Mouse (Mus musculus): ENCODE results near the gene Arf6.

The Arf6 gene

GRCm38 (mm10) chr12:69370936-69371335 lies 1.0 kb upstream of the Arf6 start:
- in situ Hi-C loops (cut with MboI; ENCODE audit: unreplicated experiment in 2 of 2): loop anchor here (5.0 to 25.0 kb wide), 3 partner anchors 46 to 516 kb away; partner anchors contain the start of genes Atl1 (in 2 of the 2) and Map4k5 (in 2 of the 2)

- in situ Hi-C loops (cut with MboI; ENCODE audit: unreplicated experiment in 2 of 2): loop anchor here (5.0 to 25.0 kb wide), 3 partner anchors 46 to 516 kb away; partner anchors contain the start of genes Atl1 (in 2 of the 2) and Map4k5 (in 2 of the 2)
Measured at GRCm38 (mm10) chr12:69371421-69371853, 513 bp upstream of the Arf6 start.

DNA sequence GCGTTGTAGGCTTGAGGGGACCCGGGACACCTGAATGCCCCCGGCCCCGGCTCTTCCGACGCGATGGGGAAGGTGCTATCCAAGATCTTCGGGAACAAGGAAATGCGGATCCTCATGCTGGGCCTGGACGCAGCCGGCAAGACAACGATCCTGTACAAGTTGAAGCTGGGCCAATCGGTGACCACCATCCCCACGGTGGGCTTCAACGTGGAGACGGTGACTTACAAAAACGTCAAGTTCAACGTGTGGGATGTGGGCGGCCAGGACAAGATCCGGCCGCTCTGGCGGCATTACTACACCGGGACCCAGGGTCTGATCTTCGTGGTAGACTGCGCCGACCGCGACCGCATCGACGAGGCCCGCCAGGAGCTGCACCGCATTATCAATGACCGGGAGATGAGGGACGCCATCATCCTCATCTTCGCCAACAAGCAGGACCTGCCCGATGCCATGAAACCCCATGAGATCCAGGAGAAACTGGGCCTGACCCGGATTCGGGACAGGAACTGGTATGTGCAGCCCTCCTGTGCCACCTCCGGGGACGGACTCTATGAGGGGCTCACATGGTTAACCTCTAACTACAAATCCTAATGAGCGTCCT lies 881 bp downstream of the Arf6 start:
- in situ Hi-C loops (cut with MboI; ENCODE audit: unreplicated experiment in 2 of 2): loop anchor here (5.0 to 25.0 kb wide), 3 partner anchors 44 to 514 kb away; partner anchors contain the start of genes Atl1 (in 2 of the 2) and Map4k5 (in 2 of the 2)

- in situ Hi-C loops (cut with MboI; ENCODE audit: unreplicated experiment in 2 of 2): loop anchor here (5.0 to 25.0 kb wide), 3 partner anchors 43 to 513 kb away; partner anchors contain the start of genes Atl1 (in 2 of the 2) and Map4k5 (in 2 of the 2)
Measured at GRCm38 (mm10) chr12:69373850-69374766, 2.2 kb downstream of the Arf6 start.

DNA sequence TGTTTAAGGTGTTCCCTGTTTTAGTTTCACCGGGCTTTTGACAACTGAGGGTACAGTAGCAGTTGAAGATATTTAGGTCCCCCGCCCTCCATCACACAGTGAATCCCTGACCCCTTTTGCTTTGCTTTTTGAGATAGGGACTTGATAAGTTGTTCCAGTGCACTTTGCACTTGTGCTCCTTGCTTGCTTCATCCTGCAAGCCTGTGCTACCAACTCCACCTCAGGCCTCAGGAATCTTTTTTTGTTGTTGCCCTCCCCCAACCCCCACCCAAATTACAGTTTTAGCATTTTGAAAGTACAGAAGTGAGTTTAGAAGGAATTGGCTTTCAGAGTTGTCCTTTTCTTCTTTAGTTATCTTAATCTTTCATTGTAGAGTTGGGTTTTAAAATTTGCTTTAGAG lies 4.2 kb downstream of the Arf6 start:
- in situ Hi-C loops (cut with MboI; ENCODE audit: unreplicated experiment in 2 of 2): loop anchor here in 1 of 2 experiments (10.0 kb wide), 1 partner anchor 79 kb away; no protein-coding TSS in a partner anchor

DNA sequence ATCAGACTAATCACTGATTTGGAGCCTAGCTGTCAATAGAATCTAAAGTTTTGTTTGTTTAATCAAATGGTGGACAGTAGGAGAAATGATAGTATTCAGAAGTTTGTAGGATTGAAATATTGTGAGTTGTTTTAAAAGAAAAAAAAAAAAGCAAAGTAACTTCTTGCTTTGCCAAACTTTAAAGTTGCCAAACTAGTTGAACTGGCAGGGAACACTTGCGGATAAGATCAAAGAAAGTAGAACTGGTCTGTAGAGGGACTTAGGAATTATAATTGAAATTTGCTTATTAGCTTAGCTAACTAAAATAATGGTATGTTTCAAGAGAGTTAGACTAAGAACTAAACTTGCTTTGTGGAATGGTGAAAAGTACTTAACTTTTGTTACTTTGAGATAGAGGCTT lies 5.2 kb downstream of the Arf6 start:
- in situ Hi-C loops (cut with MboI; ENCODE audit: unreplicated experiment in 2 of 2): loop anchor here in 1 of 2 experiments (10.0 kb wide), 1 partner anchor 78 kb away; no protein-coding TSS in a partner anchor

DNA sequence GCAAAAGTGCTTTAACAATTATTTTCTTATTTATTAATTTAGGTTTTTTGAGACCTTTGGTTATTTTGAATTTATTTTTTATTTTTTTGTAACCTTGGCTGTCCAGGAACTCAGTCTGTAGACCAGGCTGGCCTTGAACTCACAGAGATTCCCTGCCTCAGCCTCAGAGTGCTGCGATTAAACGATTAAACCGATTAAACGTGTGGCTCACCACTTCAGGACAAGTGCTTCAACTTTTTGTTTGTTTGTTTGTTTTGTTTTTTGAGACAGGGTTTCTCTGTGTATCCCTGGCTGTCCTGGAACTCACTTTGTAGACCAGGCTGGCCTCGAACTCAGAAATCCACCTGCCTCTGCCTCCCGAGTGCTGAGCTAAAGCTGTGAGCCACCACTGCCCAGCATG lies 5.7 kb downstream of the Arf6 start:
- in situ Hi-C loops (cut with MboI; ENCODE audit: unreplicated experiment in 2 of 2): loop anchor here in 1 of 2 experiments (10.0 kb wide), 1 partner anchor 77 kb away; no protein-coding TSS in a partner anchor

DNA sequence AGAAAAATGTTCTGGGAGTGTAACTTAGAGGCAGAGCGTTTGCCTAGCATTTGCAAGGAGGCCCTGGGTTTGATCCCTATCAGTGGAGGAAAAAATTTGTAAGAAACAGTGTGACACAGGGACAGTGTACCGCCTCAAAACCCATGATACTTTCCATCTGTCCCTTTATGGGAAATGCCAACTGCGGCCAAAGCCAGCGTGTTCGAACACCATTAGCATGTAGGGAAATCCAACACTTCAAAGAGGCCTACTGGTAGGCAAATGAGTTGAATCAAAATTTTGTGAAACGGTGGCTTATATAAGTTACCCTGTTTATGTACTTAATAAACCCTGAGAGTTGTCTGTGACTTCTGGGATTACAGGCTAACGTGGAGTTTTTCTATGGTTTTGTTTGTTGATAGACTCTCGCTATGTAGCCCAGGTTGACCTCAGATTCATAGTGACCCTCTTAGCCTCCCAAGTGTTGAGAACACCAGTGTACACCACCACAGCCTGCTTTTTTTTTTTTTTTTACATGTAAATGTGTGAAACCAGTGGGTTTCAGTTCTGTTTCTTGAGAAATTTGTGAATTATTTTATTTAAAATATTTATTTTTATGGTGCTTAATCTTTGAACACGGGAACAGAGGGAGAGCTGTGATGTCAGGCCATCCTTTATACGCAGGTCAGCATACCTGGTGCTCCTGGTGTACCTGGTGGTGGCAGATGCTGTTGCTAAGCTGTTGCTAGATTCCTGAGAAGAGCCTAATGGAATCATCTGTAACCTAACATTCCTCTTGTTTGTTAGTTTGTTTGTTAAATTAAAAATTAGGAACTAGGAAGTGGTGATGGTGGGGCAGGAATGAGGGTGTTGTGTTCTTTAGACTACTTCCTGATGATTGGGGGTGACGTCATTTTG lies 6.9 kb downstream of the Arf6 start:
- in situ Hi-C loops (cut with MboI; ENCODE audit: unreplicated experiment in 2 of 2): loop anchor here in 1 of 2 experiments (10.0 kb wide), 1 partner anchor 76 kb away; no protein-coding TSS in a partner anchor

DNA sequence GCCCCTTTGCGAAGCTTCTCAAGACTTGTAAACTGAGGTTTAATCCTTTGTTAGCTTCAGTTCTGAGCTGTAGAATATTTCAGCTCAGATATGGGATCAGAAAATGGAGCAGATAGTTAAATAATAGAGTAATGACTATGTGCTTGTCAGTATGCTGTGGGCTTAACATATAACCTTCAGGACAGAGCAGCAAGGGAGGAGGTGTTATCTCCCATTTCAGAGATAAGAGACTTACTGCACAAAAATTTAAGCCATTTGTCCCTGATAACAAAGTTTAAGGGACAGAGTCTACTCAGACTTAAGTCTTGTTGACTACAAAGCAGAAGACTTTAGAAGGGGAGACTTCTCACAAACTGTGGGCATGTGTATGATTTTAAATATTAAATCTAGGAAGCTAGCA lies 10.9 kb downstream of the Arf6 start:
- in situ Hi-C loops (cut with MboI; ENCODE audit: unreplicated experiment in 2 of 2): loop anchor here in 1 of 2 experiments (10.0 kb wide), 1 partner anchor 52 kb away; no protein-coding TSS in a partner anchor

GRCm38 (mm10) chr12:69384606-69385005 lies 12.7 kb downstream of the Arf6 start:
- in situ Hi-C loops (cut with MboI; ENCODE audit: unreplicated experiment in 2 of 2): loop anchor here (5.0 to 10.0 kb wide), 2 partner anchors 50 to 63 kb away; no protein-coding TSS in a partner anchor

GRCm38 (mm10) chr12:69385542-69386280 lies 13.8 kb downstream of the Arf6 start:
- in situ Hi-C loops (cut with MboI; ENCODE audit: unreplicated experiment in 2 of 2): loop anchor here (5.0 to 10.0 kb wide), 2 partner anchors 49 to 62 kb away; no protein-coding TSS in a partner anchor

GRCm38 (mm10) chr12:69386281-69386732 lies 14.4 kb downstream of the Arf6 start:
- in situ Hi-C loops (cut with MboI; ENCODE audit: unreplicated experiment in 2 of 2): loop anchor here (5.0 to 10.0 kb wide), 2 partner anchors 48 to 61 kb away; no protein-coding TSS in a partner anchor

GRCm38 (mm10) chr12:69388321-69388869 lies 16.4 kb downstream of the Arf6 start:
- in situ Hi-C loops (cut with MboI; ENCODE audit: unreplicated experiment in 2 of 2): loop anchor here (5.0 to 10.0 kb wide), 2 partner anchors 46 to 59 kb away; no protein-coding TSS in a partner anchor

DNA sequence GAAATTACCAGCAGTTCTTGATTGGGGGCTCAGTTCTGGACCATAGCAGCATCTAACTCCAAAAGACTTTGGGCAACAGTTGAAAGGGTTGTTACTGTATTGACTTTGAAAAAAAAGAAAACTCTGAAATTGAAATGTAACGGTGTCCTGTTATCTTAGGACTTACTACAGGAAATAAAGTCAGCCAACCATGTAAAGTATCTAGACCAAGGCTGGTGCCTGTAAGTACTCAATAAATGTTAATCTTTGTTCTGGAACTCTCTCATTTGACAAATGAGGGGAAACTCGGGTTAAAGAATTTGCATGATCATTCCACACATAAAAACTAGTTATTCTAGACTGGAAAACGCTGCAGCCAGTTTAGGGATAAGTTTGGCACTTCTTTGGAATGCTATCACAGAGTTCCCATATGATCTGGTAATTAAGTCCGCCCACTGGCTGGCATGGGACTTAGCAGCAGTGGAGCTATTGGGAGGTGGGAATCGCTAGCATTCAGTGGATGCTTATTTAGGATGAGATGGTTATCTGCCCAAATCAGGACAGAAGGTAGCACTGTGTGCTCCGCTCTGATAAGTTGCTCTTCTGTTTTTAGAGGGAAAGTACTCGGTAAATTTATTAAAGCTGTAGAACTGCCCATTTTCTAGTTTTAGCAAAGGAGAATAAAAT lies 17.5 kb downstream of the Arf6 start:
- in situ Hi-C loops (cut with MboI; ENCODE audit: unreplicated experiment in 2 of 2): loop anchor here (5.0 to 10.0 kb wide), 2 partner anchors 45 to 58 kb away; no protein-coding TSS in a partner anchor

DNA sequence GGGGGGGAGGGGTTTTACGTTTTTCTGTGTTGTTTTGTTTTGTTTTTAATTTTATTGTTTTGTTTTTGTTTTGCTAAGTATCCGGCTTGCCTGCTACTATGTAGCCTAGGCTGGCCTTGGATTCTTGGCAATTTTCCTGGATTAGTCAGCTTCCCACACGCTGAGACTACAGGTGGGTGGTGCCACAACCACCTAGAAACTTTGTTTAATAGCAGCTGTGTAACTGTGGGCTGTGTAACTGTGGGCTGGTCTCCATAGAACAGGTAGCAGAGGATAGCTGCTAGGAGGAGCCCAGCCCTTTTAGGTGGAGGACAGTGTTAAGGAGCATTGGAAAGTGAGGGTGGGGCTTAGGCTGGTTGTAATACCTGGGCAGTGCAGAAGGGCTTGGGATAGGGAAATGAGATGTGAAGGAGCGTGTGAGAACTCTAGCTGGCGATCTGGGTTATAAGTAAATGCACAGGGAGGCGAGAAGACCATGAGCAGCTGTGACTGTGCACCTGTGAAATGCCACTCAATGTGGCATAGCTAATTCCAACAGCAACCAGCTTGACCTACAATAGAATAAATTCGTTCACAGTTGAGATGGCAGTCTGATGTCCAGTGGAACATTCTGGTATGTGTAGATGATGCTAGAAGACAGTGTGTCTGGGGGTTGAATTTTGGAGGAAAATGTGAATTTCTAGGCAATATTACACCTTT lies 18.2 kb downstream of the Arf6 start:
- in situ Hi-C loops (cut with MboI; ENCODE audit: unreplicated experiment in 2 of 2): loop anchor here (5.0 to 10.0 kb wide), 2 partner anchors 45 to 57 kb away; no protein-coding TSS in a partner anchor

- in situ Hi-C loops (cut with MboI; ENCODE audit: unreplicated experiment in 2 of 2): no loop called here
Measured at GRCm38 (mm10) chr12:69393076-69393475, 21.1 kb downstream of the Arf6 start.

DNA sequence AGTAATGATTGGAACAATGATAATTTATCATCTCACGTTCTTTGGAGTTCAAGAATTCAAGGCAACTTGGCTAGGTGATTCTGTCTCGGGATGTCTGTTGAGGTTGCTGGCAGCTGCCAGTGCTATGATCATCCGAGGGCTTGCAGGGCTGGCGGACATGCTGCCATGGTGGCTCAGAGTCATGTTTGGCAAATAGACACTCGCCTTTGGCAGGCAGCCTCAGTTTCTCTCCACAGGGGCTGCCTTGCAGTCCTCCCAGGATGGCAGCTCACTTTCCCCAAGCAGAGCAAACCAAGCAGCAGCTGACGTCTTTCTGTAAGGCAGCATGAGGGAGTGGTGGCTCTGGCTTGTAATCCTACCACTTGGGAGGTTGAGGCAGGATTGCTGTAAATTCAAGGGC lies 22.5 kb downstream of the Arf6 start:
- in situ Hi-C loops (cut with MboI; ENCODE audit: unreplicated experiment in 2 of 2): no loop called here

All from v-Abl transformed pro-B cells (cell line).